Mouse (Mus musculus): ENCODE measurements around the gene Rfc1. TPM values are rescaled to one million over a fixed set of nuclear protein-coding genes. Genes with fewer than 3 reads are reported as not detected.

Gene Rfc1
- total RNA-seq (2023), result 50.7 TPM

DNA sequence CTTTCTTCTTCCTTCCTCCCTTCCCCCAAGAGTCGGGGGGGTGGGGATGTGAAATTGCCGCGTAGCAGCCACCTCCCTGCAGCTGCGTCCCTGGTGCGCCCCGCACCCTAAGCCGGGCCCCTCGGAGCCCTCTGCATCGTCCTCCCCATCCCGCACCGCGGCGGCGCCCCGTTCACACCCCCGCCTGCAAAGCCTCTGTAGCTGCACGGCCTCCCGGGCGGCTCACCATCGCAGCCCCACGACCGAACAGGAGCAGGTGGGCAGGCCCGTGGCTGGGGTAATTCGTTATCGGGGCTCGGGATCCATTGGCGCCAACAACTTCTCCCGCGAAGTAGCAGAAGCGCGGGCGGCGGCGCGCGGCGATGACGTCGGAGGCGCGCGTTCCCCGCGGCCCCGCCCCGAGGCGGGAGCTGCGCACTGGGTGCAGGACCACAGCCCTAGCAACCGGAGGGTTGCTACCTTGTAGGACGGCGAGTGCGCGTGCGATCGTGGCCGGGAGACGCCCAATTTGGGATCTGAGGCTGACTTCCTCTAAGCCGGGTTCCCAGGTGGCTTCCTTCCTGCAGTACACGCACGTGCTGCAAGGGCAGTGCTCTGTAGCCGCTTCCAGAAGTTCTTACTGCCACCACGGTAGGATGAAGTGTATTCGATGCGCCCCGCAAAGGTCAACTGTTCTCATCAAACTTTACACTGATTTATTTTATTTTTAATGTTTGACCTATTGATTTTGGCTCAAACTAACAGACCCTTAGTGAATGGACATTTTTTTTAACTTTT is at the start of gene Rfc1:
Rfc1 (minus strand) TSS at position 373 of the 777 bp plus-strand sequence.

GRCm38 (mm10) chr5:65348168-65348567 is 12.7 kb upstream of the Rfc1 start, which contains the start of gene Klb:
Klb (plus strand) TSS chr5:65348314.

Other genes with a start within 250 kb of the Rfc1 start
- gene Tmem156, start 243.5 kb downstream of the Rfc1 start, total RNA-seq (2023), result 29.5 TPM
- 24.7 TPM for gene Klhl5, start 228.1 kb downstream of the Rfc1 start, total RNA-seq (2023)
- gene Wdr19, start 136.0 kb downstream of the Rfc1 start, total RNA-seq (2023), result 2.6 TPM
- not detected for gene Klb, start 12.6 kb upstream of the Rfc1 start, total RNA-seq (2023)
- 2,704 TPM for gene Rpl9, start 55.8 kb upstream of the Rfc1 start, total RNA-seq (2023)
- 45.5 TPM for gene Lias, start 55.8 kb upstream of the Rfc1 start, total RNA-seq (2023)
- gene Ugdh, start 100.3 kb upstream of the Rfc1 start, total RNA-seq (2023), result 16.7 TPM
- not detected for gene Gm43552, start 157.2 kb upstream of the Rfc1 start, total RNA-seq (2023)
- 151 TPM for gene Smim14, start 201.5 kb upstream of the Rfc1 start, total RNA-seq (2023)
- 79.1 TPM for gene Ube2k, start 201.6 kb upstream of the Rfc1 start, total RNA-seq (2023)

All from CD4-positive naive resting alpha-beta T cell, adult 76 days (primary cell).